Mouse (Mus musculus) left cerebral cortex, postnatal 10 days (tissue): Measurements from ENCODE around the gene Chaf1a. TPM values are rescaled to one million over a fixed set of nuclear protein-coding genes. Genes with fewer than 3 reads are reported as not detected.
"Not testable (repeated sequence)": the region's sequence is repeated elsewhere in the genome, so short reads cannot be mapped to it uniquely, and the experiment has no call there.

Experiments
- DNase-seq, 2 experiments: peaks; one replicate each; pipeline ENCODE4 v3.0.0; 2021 to 2022; ENCODE audit warnings: low spot score in 2 of 2, mixed read lengths in 1 of 2; ENCODE audit errors: extremely low spot score in 1 of 2
- intact Hi-C: fragments of 180-260 bp; cut with DNase I; formaldehyde crosslinking; loops from one replicate; pipeline ENCODE4 v1.15.1; 2025
- total RNA-seq, 2 experiments: library from RNA; stranded (reverse); gene quantifications; 2 replicates each; pipeline ENCODE4 v1.2.3; 2021

Gene Chaf1a
- total RNA-seq, 2 experiments from 2014 or later = 5.1 to 5.7 TPM

DNA sequence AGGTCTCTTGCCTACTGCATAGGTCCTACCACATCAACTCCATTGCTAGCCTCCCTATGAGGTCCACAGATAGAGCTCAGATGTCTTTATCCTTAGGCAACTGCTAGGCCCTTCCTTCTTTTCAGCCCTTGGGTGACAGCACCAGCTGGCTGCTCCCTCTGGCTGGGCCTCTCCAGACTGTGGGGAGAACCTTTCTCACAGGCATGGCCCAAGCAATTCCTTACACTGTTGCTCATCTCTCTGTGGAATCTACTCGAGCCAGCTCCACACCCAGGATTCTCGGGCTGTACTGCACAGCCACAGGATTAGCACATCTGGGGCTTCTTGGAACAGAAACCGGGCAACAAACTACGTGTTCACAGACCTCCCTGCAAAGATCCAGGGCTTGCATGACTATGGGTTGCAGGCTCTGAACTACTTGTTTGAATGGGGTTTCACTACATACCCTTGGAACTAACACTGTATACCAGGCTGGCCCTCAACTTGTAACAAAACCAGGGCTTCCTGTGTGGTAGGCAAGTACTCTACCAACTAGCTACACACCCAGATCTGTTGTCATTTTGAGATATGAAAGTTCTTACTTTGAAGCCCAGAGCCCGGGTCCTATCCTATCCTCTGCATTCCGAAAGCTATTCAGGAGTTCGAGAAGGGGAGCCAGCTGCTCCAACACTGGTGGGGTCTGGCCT lies 6.1 kb upstream of the Chaf1a start:
- DNase-seq = no peak
- intact Hi-C loops = no loop called here

DNA sequence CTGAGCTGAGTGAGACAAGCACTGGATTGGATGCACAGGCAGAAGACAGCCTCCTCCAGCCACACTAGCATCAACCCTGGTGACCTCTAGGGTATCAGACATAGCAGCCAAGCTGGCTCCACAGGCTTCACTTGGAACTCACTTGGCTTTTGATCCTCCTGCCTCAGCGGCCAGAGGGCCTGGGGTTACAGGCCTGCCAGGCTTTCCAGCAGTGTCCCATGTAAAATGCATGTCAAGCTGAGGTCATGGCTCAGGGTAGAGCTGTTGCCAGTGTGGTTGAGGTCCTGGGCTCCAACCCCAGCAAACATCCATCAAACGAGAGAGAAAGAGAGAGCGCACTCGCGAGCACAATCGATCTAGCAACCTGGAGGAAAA lies 5.5 kb upstream of the Chaf1a start:
- intact Hi-C loops = no loop called here
- no peak for DNase-seq

DNA sequence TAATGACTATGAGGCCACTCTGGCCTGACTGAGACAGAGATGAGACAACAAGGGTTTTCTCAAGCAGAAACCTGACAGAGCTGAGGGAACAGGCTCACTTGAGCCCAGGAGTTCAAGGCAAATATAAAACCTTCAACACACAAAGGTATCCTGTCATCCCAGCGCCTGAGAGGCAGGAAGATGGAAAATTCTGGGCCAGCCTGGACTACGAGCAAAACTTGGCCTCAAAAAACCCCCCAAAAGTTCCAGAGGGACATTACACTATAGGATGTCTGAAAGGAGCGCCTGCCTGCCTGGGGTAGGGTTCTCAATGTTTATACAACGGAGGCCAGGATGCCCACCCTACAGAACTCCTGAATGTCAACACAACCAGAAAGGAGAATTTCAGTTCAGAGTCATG lies 5.0 kb upstream of the Chaf1a start:
- intact Hi-C loops = no loop called here

DNA sequence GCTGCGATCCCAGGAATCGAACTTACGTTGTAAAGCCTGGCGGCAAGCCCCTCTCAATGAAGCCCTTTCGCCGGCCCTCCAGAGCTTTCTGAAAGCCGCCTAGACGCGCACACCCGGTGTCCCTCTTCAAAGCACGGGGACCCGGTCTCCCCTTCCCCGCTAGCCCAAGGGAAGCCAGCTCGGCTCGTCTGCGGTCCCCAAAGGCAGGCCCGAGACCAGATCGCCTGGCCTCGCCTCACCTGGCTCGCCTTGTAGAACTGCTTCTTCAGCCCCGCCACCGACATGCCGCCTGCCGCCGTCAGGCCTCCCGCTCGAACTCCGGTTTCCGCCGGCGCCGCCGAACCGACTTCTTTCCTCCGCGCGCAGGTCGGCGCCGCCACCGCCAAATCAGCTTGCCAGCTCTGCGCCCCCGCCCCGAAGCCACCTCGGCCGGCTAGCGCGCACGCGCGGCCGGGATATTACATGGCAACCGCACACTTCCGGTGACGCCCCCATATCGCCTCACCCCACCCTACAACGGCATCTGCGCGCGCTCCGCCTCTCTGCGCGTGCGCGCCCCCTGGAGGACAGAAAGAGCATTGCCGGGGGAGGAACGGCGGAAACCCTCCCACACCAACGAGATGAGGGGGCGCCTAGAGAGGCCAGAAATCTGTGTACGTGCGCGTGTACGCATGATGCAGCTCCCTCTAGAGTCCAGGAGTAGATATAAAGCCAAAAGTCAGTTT lies 3.9 kb upstream of the Chaf1a start, which contains the start of gene Sh3gl1:
Gene Sh3gl1 (minus strand): TSS at position 460 of the 725 bp plus-strand sequence.
- intact Hi-C loops = no loop called here
- peak; percentile 98 to 99 for DNase-seq

More for the DNA sequence above, 5.0 kb upstream of the Chaf1a start:
- DNase-seq = no peak

DNA sequence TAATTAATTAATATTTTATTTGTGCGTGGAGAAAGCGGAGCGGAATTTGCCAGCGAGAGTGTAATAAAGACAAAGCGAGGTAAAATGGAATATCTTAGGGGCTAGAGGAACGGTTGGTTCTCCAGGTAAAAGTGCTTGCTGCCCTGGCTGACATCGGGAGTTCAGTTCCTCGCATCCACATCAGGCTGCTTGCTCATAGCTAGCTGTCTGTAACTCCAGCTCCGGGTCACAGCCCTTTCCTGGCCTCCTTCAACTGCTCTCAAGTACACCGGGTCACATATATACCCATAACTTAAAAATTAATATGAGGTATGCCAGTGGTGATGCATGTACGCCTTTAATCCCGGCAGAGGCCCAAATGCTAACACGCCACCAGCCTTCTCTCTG lies 3.3 kb upstream of the Chaf1a start:
- intact Hi-C loops = no loop called here
- DNase-seq = no peak

DNA sequence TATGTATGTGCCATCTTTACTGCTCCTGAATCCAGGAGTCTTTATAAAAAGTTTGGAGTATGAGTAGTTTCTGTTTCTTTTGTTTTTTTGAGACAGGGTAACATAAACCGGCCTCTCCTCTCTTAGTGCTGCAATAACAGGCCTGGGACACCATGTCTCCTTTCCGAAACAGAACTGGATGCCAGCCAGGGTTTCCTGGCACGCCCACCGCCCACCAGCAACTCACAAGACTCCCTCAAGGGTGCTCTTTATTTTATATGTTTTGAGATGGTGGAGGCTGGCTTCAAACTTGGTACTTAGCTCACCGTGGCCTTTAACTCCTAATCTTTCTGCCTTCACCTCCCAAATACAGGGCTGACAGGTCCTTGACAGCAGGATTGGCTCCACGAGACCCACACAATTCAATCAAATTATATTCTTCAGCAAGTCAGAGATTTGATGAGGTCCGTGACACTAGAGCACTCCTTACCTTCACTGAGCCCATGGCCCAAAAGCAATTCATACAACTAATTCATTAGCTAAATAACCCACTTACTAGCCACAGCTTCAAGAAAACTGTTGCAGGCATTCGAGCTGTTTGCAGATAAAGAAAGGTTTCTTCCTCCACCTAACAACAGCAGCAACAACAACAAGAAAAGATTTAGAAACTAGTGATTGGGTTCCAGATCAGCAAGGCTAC lies 1.5 kb upstream of the Chaf1a start:
- intact Hi-C loops = no loop called here
- no peak for DNase-seq

DNA sequence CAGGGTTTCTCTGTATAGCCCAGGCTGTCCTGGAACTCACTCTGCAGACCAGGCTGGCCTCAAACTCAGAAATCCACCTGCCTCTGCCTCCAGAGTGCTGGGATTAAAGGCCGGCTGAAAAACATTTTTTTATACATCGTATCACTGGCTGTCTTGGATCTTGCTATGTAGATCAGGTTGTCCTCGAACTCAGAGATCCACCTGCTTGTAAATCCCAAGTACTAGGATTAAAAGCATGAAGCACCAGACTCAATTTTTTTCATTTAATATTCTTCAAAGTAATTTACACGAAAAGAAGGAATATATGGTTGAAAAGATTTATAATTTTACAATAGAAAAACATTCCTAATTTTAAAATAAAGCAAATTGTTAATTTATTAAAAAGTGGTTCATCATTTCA lies 894 bp upstream of the Chaf1a start:
- intact Hi-C loops = no loop called here
- DNase-seq = no peak

DNA sequence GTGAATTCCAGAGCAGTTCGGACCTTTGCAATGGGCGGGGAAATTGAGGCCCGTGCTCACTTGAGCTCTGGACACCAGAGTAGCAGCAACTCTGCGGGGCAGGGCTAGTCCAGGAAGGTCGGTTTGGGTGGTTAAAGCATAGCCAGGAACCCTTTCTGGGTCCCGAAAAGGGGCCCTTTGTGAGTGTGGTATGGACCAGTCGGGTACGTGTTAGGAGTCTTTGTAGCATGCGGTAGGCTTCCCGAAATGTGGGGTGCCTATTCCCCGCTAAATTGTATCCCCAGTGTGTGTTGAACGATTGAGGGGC lies 571 bp downstream of the Chaf1a start:
- intact Hi-C loops = no loop called here
- no peak for DNase-seq

DNA sequence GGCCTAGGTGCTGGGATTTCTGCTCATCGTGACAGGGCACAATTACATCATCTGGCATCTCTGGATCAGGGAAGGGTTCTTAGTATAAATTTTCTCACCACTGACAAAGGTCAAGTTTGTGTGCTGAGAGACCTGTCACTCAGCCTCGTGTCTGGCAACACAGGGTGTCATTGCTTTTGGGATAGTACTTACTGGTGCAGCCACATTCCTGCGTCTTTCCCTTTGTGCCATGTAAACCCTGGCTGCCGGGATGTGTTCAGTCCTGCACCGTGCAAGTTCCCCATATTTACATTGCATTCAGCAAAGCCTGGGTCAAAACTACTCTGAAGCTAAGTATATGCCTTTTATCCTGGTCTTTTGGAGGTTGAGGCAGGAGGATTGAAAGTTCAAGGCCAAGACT lies 11.1 kb downstream of the Chaf1a start:
- intact Hi-C loops = no loop called here

DNA sequence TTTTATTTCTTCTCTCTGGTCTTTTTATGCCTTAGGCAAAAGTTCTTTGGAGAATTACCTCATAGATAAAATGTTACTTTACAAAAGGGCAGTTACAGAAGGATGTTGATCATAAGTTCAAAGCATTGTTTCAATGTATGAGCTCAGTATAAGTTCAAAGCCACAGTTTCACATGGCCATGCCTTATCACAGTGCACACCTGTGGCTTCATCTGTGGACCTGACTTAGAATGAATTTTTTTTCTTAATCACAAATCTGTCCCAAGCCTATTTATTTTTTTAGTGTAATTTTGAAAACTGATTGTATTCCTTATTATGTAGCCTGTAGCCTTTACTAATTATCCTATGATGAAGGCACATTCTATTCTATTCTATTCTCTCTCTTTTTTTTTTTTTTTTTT lies 14.7 kb downstream of the Chaf1a start:
- no peak for DNase-seq
- intact Hi-C loops = no loop called here

More for the DNA sequence above, 11.1 kb downstream of the Chaf1a start:
- no peak for DNase-seq

DNA sequence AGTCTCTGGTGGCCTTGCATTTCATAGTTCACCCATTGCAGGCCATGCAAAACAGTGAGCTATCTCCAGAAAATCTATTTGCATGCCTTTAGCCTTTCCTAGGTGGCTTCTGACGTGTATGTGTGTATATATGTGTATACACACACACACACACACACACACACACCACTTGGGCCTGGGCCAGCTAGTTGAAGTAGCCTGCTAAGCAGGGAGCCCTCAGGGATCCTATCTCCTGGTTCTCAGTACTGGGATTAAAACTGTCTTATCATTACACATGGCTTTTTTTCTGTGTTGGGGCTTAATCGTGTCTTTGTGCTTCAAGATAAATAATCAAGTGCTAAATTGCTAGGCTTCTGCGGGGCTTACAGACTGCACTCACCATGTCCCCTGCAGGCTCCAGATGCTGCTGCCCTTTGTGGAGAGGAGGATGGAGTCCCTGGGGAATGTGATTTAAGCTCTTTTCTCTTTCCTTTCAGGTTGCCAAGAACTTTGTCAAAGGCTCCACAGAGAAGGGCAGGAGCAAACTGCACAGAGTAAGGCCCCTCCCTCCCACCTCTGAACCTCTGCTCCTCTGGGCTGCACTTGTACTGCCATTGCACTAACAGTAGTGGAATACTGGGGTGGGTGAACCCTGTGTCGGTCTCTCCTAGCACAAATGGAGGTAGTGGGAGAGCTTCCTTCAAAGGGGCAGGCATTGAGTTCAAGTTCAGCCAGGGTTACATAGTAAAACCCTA lies 15.9 kb downstream of the Chaf1a start:
- intact Hi-C loops = no loop called here
- DNase-seq = no peak

DNA sequence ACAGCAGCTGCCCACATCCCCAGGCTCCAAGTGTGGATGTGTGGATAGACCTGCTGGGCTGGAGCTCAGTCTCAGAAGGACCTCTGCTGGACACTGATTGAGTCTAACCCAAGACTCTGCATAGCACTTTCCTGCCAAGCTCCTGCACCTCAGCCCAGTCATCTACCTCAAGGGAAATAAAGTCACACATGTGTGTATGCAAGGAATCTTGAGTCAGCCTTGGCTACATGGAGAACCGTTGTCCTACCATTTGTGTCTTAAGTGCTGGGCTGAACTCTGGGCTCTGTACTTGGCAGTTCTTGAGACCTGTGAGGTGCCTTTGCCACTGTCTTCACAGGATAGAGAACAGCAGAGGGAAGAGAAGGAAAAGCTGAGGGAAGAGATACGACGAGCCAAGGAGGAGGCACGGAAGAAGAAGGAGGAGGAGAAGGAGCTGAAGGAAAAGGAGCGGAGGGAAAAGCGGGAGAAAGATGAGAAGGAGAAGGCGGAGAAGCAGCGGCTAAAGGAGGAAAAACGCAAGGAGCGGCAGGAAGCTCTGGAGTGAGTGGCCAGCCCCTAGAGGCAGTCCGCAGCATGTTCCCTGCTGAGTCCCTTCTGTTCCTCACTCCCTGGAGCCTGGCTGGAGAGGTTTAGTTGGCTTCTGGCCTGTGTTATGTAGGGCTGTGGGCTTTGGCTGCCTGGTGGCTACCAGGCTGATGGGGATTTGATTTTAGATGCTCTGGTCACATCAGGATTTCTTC lies 17.3 kb downstream of the Chaf1a start:
- intact Hi-C loops = no loop called here
- no peak for DNase-seq

DNA sequence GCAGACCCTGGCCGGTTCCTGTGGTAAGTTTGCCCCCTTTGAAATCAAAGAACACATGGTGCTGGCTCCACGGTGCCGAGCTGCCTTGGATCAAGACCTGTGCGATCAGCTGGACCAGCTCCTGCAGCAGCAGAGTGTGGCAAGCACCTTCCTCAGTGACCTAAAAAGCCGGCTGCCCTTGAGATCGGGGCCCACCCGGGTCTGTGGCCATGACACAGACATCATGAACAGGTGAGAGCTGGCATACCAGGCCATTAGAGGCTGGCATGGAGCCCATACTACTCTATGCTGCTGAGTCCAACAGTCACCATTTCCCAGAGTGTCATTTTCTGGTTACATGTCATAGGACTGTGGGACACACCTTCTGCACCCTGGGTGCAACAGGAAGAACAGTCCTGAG lies 21.8 kb downstream of the Chaf1a start:
- intact Hi-C loops = no loop called here
- DNase-seq = no peak

DNA sequence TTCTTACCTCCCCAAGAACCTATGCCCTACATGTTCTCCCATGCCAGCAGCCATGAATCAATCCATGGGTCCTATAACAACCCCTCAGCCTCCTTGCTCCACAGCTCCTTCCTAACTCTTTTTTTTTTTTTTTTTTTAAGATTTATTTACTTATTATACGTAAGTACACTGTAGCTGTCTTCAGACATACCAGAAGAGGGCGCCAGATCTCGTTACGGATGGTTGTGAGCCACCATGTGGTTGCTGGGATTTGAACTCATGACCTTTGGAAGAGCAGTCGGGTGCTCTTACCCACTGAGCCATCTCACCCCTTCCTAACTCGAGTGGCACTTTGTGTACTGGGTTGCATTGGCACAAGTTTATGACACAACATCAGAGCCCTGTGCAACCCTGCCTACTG lies 25.5 kb downstream of the Chaf1a start:
- DNase-seq, intact Hi-C loops: not testable (repeated sequence)

DNA sequence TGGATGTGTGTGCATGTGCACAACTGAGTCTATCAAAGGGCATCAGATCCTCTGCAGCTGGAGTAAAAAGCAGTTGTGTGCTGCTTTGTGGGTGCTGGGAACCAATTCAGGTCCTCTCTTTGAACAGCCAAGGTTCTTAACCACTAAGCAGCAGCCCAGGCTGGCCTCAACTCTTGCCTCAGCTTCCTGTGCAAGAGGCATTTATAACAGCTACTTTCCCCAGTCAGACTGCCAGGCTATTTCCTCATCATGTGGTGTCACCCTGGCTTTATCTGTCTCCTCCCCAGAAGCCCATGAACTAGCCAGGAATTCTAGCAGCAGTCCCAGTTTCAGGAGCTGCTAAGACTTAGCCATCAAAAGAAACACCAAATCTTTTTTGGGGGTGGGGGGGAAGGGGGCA lies 26.2 kb downstream of the Chaf1a start:
- DNase-seq = no peak
- intact Hi-C loops = no loop called here

DNA sequence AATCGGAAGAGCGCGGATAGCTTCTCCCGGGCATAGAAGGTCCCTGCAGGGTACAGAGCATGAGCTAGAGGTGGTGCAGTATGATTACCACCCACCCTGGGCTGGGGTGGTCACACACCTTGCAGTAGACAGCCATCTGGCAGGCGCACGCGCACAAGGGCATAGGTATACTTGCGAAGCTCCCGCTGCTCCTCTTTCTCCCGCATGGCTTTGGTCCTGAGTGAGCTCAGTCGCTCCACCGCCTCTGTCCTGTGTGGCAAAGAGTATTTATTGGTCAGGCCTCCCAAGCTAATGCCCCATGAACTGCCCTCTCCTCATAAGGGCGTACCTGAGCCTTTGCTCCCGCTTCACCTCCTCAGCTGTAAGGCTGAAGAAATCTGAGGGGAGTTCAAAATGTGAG lies 28.8 kb downstream of the Chaf1a start:
- intact Hi-C loops = no loop called here

DNA sequence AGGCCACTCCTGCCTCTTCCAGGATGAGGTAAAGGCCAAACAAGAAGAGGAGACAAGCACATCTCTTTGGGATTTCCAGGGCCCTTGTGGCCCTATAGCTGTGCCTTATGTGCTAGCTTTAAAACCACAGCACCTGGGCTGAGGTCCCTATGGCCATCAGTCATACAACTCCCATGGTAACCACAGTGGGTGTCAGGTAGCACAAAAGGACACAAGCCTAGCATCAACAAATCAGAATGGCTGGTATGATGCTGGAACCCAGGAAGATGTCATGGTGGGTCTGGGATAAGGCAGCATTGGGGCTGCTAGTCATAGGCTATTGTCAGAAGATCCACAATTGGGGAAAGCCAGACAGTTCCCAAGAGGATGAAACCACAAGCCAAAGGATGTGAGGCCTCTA lies 30.9 kb downstream of the Chaf1a start:
- DNase-seq = no peak
- intact Hi-C loops = no loop called here

More for the DNA sequence above, 28.8 kb downstream of the Chaf1a start:
- no peak for DNase-seq

DNA sequence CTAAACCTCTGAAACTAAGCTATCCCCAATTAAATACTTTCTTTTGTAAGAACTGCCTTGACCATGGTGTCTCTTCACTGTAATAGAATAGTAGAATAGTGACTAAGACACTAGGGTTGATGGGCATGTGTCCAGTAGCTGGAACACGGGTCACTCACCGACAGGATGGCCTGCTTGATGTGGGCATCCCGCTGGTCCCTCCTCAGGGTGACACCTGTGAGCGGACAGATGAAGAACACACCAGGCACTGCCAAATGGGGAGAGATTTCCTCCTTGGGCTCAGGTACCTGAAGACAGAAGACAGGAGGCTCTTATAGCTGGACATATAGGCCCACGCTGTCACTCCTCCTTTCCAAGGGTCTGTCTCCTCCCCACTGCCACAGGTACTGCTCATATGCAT lies 32.0 kb downstream of the Chaf1a start:
- no peak for DNase-seq
- intact Hi-C loops = no loop called here
